Mouse (Mus musculus): ENCODE data around the gene Camk1d.

GRCm38 (mm10) chr2:5548872-5549271 is 165.4 kb downstream of the Camk1d start:
- TF ChIP-seq POLR2A (IDR thresholded peaks at IDR 0.05; ENCODE audit: low read depth, low read length) (no peak), CTCF (IDR thresholded peaks at IDR 0.05; ENCODE audit: extremely low read depth, insufficient read length, insufficient replicate concordance, low read depth, low read length) (no peak)

All from small intestine, adult 2 months (tissue).